ENCODE assay signal across 8 mouse cellular contexts in the genomic region with DNA sequence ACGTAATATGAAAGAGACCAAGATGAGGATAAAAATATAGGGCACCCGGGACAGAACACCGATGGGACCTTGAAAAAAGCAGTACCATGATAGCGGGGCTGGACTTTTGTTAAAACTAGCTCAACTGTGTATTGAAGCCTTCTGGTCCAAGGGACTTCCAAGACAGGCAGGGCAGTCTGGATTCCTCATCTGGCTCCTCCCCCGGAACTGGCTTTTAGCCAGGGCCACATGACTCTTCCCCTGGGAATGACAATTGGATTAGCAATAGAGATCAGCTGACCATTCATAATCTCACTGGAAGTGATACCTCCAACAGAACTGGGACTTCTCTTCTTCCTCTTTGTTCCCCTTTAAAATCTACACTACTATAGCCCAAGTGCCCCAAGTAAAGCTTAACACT. TPM values are rescaled to one million over a fixed set of nuclear protein-coding genes. Genes with fewer than 3 reads are reported as not detected.
DNase-seq lines count a peak whose midpoint lies in the region; ATAC-seq and TF ChIP-seq lines count a peak whose summit lies in the region.

No protein-coding gene starts in this region.

- TF ChIP-seq CTCF in forebrain, postnatal 0 days (IDR thresholded peaks at IDR 0.05; ENCODE audit: low read depth), result no peak

- H3K9me3 ChIP-seq in heart, embryonic 11.5 days (replicated peaks; ENCODE audit: control insufficient read depth, low read length), result no peaks in the 10 kb centered on the region
- H3K9me3 ChIP-seq in lung, embryonic 16.5 days (ENCODE audit: control insufficient read depth, low read length), result no peaks in the 10 kb centered on the region
- H3K9me3 ChIP-seq in forebrain, postnatal 0 days (ENCODE audit: low read length), result no peaks in the 10 kb centered on the region
- no peaks in the 10 kb centered on the region for H3K9me3 ChIP-seq in hindbrain, embryonic 10.5 days

- H3K4me3 ChIP-seq in heart, embryonic 11.5 days (ENCODE audit: low read depth, low read length), result no peak overlapping the region
- H3K4me3 ChIP-seq in lung, embryonic 16.5 days (ENCODE audit: low read length), result no peak overlapping the region
- no peak overlapping the region for H3K4me3 ChIP-seq in forebrain, postnatal 0 days (ENCODE audit: low read depth, low read length)
- H3K4me3 ChIP-seq in hindbrain, embryonic 10.5 days, result no peak overlapping the region

- H3K4me2 ChIP-seq in heart, embryonic 11.5 days, result no peak overlapping the region
- no peak overlapping the region for H3K4me2 ChIP-seq in lung, embryonic 16.5 days (ENCODE audit: low read depth, low read length)
- H3K4me2 ChIP-seq in forebrain, postnatal 0 days (ENCODE audit: low read depth), result no peak overlapping the region

- ATAC-seq in heart, embryonic 11.5 days (replicated peaks; ENCODE audit: insufficient number of reproducible peaks, low FRiP score, low TSS enrichment), result no peak
- 0 out of 2 replicates have a peak, but pooled peaks have one; percentile 36 for ATAC-seq in lung, embryonic 16.5 days (ENCODE audit: low read depth)
- no peak for ATAC-seq in forebrain, postnatal 0 days

- no peaks in the 10 kb centered on the region for H3K4me1 ChIP-seq in heart, embryonic 11.5 days (ENCODE audit: control insufficient read depth, insufficient read depth, low read length)
- peaks cover 10% of the 10 kb centered on the region; the same call in 1 of the 2 replicates for H3K4me1 ChIP-seq in lung, embryonic 16.5 days (replicated peaks; ENCODE audit: control insufficient read depth, insufficient read depth, low read length)
- peaks cover 5% of the 10 kb centered on the region; the same call in 1 of the 2 replicates for H3K4me1 ChIP-seq in forebrain, postnatal 0 days (ENCODE audit: insufficient read depth)
- H3K4me1 ChIP-seq in hindbrain, embryonic 10.5 days (replicated peaks), result peaks cover 38% of the 10 kb centered on the region

- H3K27ac ChIP-seq in heart, embryonic 11.5 days (ENCODE audit: low read depth, low read length), result no peak overlapping the region
- H3K27ac ChIP-seq in lung, embryonic 16.5 days (ENCODE audit: low read length), result no peak overlapping the region
- H3K27ac ChIP-seq in forebrain, postnatal 0 days (ENCODE audit: low read depth, low read length), result no peak overlapping the region
- H3K27ac ChIP-seq in hindbrain, embryonic 10.5 days, result no peak overlapping the region; the same call in 1 of the 2 replicates

- WGBS in heart, embryonic 11.5 days (ENCODE audit: insufficient replicate concordance), result 79% methylated on average over 5 of the region's 5 CpGs
- whole genome bisulfite sequencing in lung, embryonic 16.5 days, result 72% methylated on average over 5 of the region's 5 CpGs
- 78% methylated on average over 5 of the region's 5 CpGs for WGBS in forebrain, postnatal 0 days
- WGBS in hindbrain, embryonic 10.5 days, result 89% methylated on average over 5 of the region's 5 CpGs

- H3K9ac ChIP-seq in heart, embryonic 11.5 days (ENCODE audit: low read depth, low read length), result no peak overlapping the region
- H3K9ac ChIP-seq in lung, embryonic 16.5 days (ENCODE audit: low read length), result no peak overlapping the region
- no peak overlapping the region for H3K9ac ChIP-seq in forebrain, postnatal 0 days

- H3K36me3 ChIP-seq in heart, embryonic 11.5 days (ENCODE audit: control insufficient read depth, insufficient read depth, low read length), result no peaks in the 10 kb centered on the region
- H3K36me3 ChIP-seq in lung, embryonic 16.5 days (ENCODE audit: control insufficient read depth, insufficient read depth, low read length), result no peaks in the 10 kb centered on the region
- H3K36me3 ChIP-seq in forebrain, postnatal 0 days (ENCODE audit: insufficient read depth), result no peaks in the 10 kb centered on the region
- H3K36me3 ChIP-seq in hindbrain, embryonic 10.5 days, result no peaks in the 10 kb centered on the region

- no peaks in the 10 kb centered on the region for H3K27me3 ChIP-seq in heart, embryonic 11.5 days (ENCODE audit: control insufficient read depth, insufficient read depth, low read length)
- no peaks in the 10 kb centered on the region for H3K27me3 ChIP-seq in lung, embryonic 16.5 days (ENCODE audit: control insufficient read depth, insufficient read depth, low read depth, low read length)
- H3K27me3 ChIP-seq in forebrain, postnatal 0 days (ENCODE audit: insufficient read depth, low read length), result no peaks in the 10 kb centered on the region
- no peaks in the 10 kb centered on the region for H3K27me3 ChIP-seq in hindbrain, embryonic 10.5 days (ENCODE audit: insufficient read depth, poor library complexity, severe bottlenecking)

- DNase-seq in heart, adult 18-20 months, result peak; percentile 85 to 87
- peak; percentile 68 to 70 for DNase-seq in adrenal gland, adult 18-20 months (ENCODE audit: low spot score in 2 of 2)
- DNase-seq in gastrocnemius, postnatal 25 days, result peak; percentile 39
- DNase-seq in forebrain, postnatal 0 days, result no peak
- no peak for DNase-seq in embryo, embryonic 10.5 days (ENCODE audit: low spot score)
- DNase-seq in hindbrain, embryonic 10.5 days (ENCODE audit: low spot score), result no peak

RNA-seq across cellular contexts. Expression of a gene that starts 21.0 kb away (rescaled TPM):
- total RNA-seq in heart, adult 18-20 months (2021), result 100 to 1,000 TPM; 103 to 109 TPM
- polyA plus RNA-seq in heart, embryonic 11.5 days (2014; fragmentation: Nextera tagmentation; extraction: Ambion mirVana), result 15.5 and 18.9 TPM in 2 replicates
- total RNA-seq in adrenal gland, adult 18-20 months (2021), result 100 to 1,000 TPM; 158 to 193 TPM
- 10 to 100 TPM; 65.3 to 91.5 TPM for total RNA-seq in gastrocnemius, postnatal 25 days (2021)
- 3.5 and 4.4 TPM in 2 replicates for polyA plus RNA-seq in lung, embryonic 16.5 days (2015; fragmentation: Nextera tagmentation; extraction: Ambion mirVana)
- total RNA-seq in forebrain, postnatal 0 days (2014; rRNA removed), result 70.4 and 102 TPM in 2 replicates
- polyA plus RNA-seq in forebrain, postnatal 0 days (2015; fragmentation: Nextera tagmentation; extraction: Ambion mirVana), result 10.0 and 14.2 TPM in 2 replicates
- 5.4 and 6.0 TPM in 2 replicates for polyA plus RNA-seq in hindbrain, embryonic 10.5 days (2016; fragmentation: Nextera tagmentation; extraction: Ambion mirVana)

Comparison
In these comparisons a context has a peak if more than half of its experiments do, and no peak if none do; other contexts are left out.
1. DNase-seq: peak in heart, adult 18-20 months (2 of 2), adrenal gland, adult 18-20 months (2 of 2) and gastrocnemius, postnatal 25 days (single experiment); none in forebrain, postnatal 0 days (single experiment), embryo, embryonic 10.5 days (single experiment) and hindbrain, embryonic 10.5 days (single experiment).